Mouse (Mus musculus): ENCODE data around the gene Nyx. TPM values are rescaled to one million over a fixed set of nuclear protein-coding genes. Genes with fewer than 3 reads are reported as not detected.

Gene Nyx
- total and polyA plus RNA-seq, 3 experiments, result 0.11 to 0.31 TPM; not detected in 1

DNA sequence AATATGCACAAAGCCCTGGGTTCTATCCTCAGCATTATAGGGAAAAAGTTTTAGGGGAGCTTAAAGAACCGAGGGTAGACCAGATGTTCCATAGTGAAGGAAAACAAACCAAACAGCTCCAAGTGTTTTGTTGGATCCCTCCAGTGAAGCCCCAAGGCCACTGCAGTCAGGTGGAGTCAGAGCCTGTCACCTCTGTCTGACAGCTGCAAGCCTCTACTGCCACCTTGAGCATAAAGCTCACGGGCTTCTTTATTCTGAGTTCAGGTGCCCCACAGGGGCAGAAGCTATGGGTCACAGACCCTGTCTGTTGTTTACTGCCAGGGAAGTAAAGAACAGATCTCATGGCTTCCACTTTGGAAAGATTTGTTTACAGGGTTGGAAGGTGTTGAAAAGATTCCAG is 47.2 kb downstream of the Nyx start:
- peaks cover 0 to 6% of the 10 kb centered on the region in 2 experiments; a peak in 2 of 4 replicates for H3K4me1 ChIP-seq (ENCODE audit: control insufficient read depth in 1 of 2, insufficient read depth in 2 of 2, low read length in 2 of 2)
- TF ChIP-seq SIN3A (IDR thresholded peaks at IDR 0.05; ENCODE audit: low read length) (no peak), ETS1 (IDR thresholded peaks at IDR 0.05; ENCODE audit: low read depth, low read length) (no peak), CTCF (IDR thresholded peaks at IDR 0.05 in 2 of 3, conservative IDR thresholded peaks at IDR 0.05 in 1 of 3; ENCODE audit: control insufficient read depth in 1 of 3, insufficient read depth in 1 of 3, low read depth in 2 of 3, low read length in 3 of 3, poor library complexity in 1 of 3, severe bottlenecking in 1 of 3) (peak; percentile 30 to 76 (median 59); a peak in 5 of 6 replicates), BHLHE40 (IDR thresholded peaks at IDR 0.05; ENCODE audit: borderline replicate concordance, low read depth, low read length) (no peak), NELFE (IDR thresholded peaks at IDR 0.05; ENCODE audit: low read depth, low read length) (no peak), MAZ (IDR thresholded peaks at IDR 0.05; ENCODE audit: low read depth, low read length) (0 out of 2 replicates have a peak, but pooled peaks have one; percentile 20), MEF2A (IDR thresholded peaks at IDR 0.05; ENCODE audit: extremely low read depth, insufficient replicate concordance, low read depth, low read length, poor library complexity, severe bottlenecking) (no peak), ZMIZ1 (IDR thresholded peaks at IDR 0.05; ENCODE audit: low read depth, low read length) (no peak), ELF1 (IDR thresholded peaks at IDR 0.05; ENCODE audit: low read depth, low read length) (no peak), USF1 (IDR thresholded peaks at IDR 0.05; ENCODE audit: low read depth, low read length) (0 out of 2 replicates have a peak, but pooled peaks have one; percentile 15), MYC (IDR thresholded peaks at IDR 0.05; ENCODE audit: low read depth, low read length) (no peak), POLR2A (IDR thresholded peaks at IDR 0.05; ENCODE audit: control insufficient read depth in 1 of 2, insufficient read depth in 1 of 2, low read depth in 1 of 2, low read length in 2 of 2, poor library complexity in 1 of 2) (no peak), MAX (IDR thresholded peaks at IDR 0.05; ENCODE audit: low read length) (no peak), GATA1 (IDR thresholded peaks at IDR 0.05; ENCODE audit: low read depth, low read length) (no peak), CHD2 (IDR thresholded peaks at IDR 0.05; ENCODE audit: low read length) (no peak), ZC3H11A (IDR thresholded peaks at IDR 0.05; ENCODE audit: low read depth, low read length) (peak; percentile 89), NRF1 (IDR thresholded peaks at IDR 0.05; ENCODE audit: insufficient read depth, low read depth, low read length, poor library complexity, severe bottlenecking) (no peak), CHD1 (IDR thresholded peaks at IDR 0.05; ENCODE audit: low read depth, low read length) (no peak), TCF12 (IDR thresholded peaks at IDR 0.05; ENCODE audit: low read depth, low read length) (no peak), ZNF384 (IDR thresholded peaks at IDR 0.05; ENCODE audit: low read depth, low read length) (no peak), POLR2AphosphoS5 (IDR thresholded peaks at IDR 0.05; ENCODE audit: borderline replicate concordance, low read depth, low read length) (no peak), MAFK (IDR thresholded peaks at IDR 0.05; ENCODE audit: borderline replicate concordance, low read depth, low read length) (no peak), E2F4 (IDR thresholded peaks at IDR 0.05; ENCODE audit: borderline replicate concordance, low read depth, low read length) (no peak), GABPA (IDR thresholded peaks at IDR 0.05; ENCODE audit: low read depth, low read length) (no peak), USF2 (IDR thresholded peaks at IDR 0.05; ENCODE audit: borderline replicate concordance in 1 of 2, insufficient read depth in 1 of 2, low read depth in 1 of 2, low read length in 2 of 2) (no peak), TAL1 (IDR thresholded peaks at IDR 0.05; ENCODE audit: low read length) (no peak), RAD21 (IDR thresholded peaks at IDR 0.05; ENCODE audit: low read depth, low read length) (peak; percentile 85), KAT2A (conservative IDR thresholded peaks at IDR 0.05; ENCODE audit: low read depth, low read length) (no peak), SMC3 (IDR thresholded peaks at IDR 0.05; ENCODE audit: low read depth, low read length) (peak; percentile 89), MXI1 (IDR thresholded peaks at IDR 0.05; ENCODE audit: low read depth, low read length) (0 out of 2 replicates have a peak, but pooled peaks have one; percentile 24), ZKSCAN1 (IDR thresholded peaks at IDR 0.05; ENCODE audit: low read depth, low read length) (no peak)
- no peaks in the 10 kb centered on the region for H3K36me3 ChIP-seq (ENCODE audit: control insufficient read depth in 1 of 2, insufficient read depth in 2 of 2, low read length in 2 of 2)
- H3K9me3 ChIP-seq (replicated peaks; ENCODE audit: insufficient read depth, low read length), result no peaks in the 10 kb centered on the region
- H3K27me3 ChIP-seq (ENCODE audit: control insufficient read depth in 1 of 2, insufficient read depth in 2 of 2, low read length in 2 of 2), result no peaks in the 10 kb centered on the region
- no peak overlapping the region for H3K9ac ChIP-seq (ENCODE audit: control insufficient read depth, low read depth, low read length, poor library complexity, severe bottlenecking)
- H3K27ac ChIP-seq (ENCODE audit: control insufficient read depth, low read depth, low read length), result no peak overlapping the region
- no peaks in the 10 kb centered on the region for H3K79me2 ChIP-seq (ENCODE audit: control insufficient read depth, insufficient read depth, low read length, poor library complexity)
- peak; percentile 49 for DNase-seq (ENCODE audit: low read depth, low spot score)
- no peak overlapping the region for H3K4me3 ChIP-seq (ENCODE audit: control insufficient read depth in 1 of 2, insufficient read depth in 1 of 2, low read depth in 2 of 2, low read length in 2 of 2)
